Mouse (Mus musculus): ENCODE measurements around the gene Tcte1. TPM values are rescaled to one million over a fixed set of nuclear protein-coding genes. Genes with fewer than 3 reads are reported as not detected.
A peak's percentile ranks its signal among the peaks of the same experiment; 100 is the strongest.

The Tcte1 gene
- polyA plus RNA-seq, 1 experiment from 2014 or later = 0.80 TPM

GRCm38 (mm10) chr17:45582715-45583355 lies 59.6 kb downstream of the Tcte1 start:
- no peak overlapping the region for H3K4me3 ChIP-seq
- 0 out of 2 replicates have a peak, but pooled peaks cover 3% of the 10 kb centered on the region for H3K9me3 ChIP-seq
- H3K27ac ChIP-seq = no peak overlapping the region
- no peak for ATAC-seq (ENCODE audit: low FRiP score, low read depth)
- peaks cover 35% of the 10 kb centered on the region for H3K4me1 ChIP-seq
- no peak overlapping the region for H3K9ac ChIP-seq
- H3K4me2 ChIP-seq (replicated peaks) = no peak overlapping the region
- peaks cover 18% of the 10 kb centered on the region for H3K36me3 ChIP-seq
- WGBS = 70% methylated on average over 6 of the region's 6 CpGs
- H3K27me3 ChIP-seq = no peaks in the 10 kb centered on the region

GRCm38 (mm10) chr17:45584096-45584896 lies 61.1 kb downstream of the Tcte1 start:
- no peaks in the 10 kb centered on the region for H3K27me3 ChIP-seq
- H3K9ac ChIP-seq = no peak overlapping the region
- peaks cover 35% of the 10 kb centered on the region for H3K4me1 ChIP-seq
- H3K36me3 ChIP-seq = peaks cover 32% of the 10 kb centered on the region
- 0 out of 2 replicates have a peak, but pooled peaks cover 3% of the 10 kb centered on the region for H3K9me3 ChIP-seq
- no peak overlapping the region for H3K4me3 ChIP-seq
- ATAC-seq (ENCODE audit: low FRiP score, low read depth) = peak; percentile 62
- 36% methylated on average over 12 of the region's 12 CpGs for WGBS
- peak overlapping the region; percentile 74 for H3K27ac ChIP-seq
- peak overlapping the region; percentile 21 for H3K4me2 ChIP-seq (replicated peaks)

- no peaks in the 10 kb centered on the region for H3K27me3 ChIP-seq
- no peak overlapping the region for H3K4me3 ChIP-seq
- 0 out of 2 replicates have a peak overlapping the region, but pooled peaks have one; percentile 45 for H3K9ac ChIP-seq
- H3K9me3 ChIP-seq = 0 out of 2 replicates have a peak, but pooled peaks cover 3% of the 10 kb centered on the region
- WGBS = 22% methylated on average over 14 of the region's 14 CpGs
- peaks cover 35% of the 10 kb centered on the region for H3K4me1 ChIP-seq
- H3K36me3 ChIP-seq = peaks cover 38% of the 10 kb centered on the region
- H3K4me2 ChIP-seq (replicated peaks) = peak overlapping the region; percentile 21
- peak overlapping the region; percentile 74 for H3K27ac ChIP-seq
- peak; percentile 46 for ATAC-seq (ENCODE audit: low FRiP score, low read depth)
Measured at GRCm38 (mm10) chr17:45584939-45585678, 61.9 kb downstream of the Tcte1 start.

GRCm38 (mm10) chr17:45585725-45586448 lies 62.7 kb downstream of the Tcte1 start:
- Histone ChIP-seq H3K4me1 (peaks cover 41% of the 10 kb centered on the region), H3K27ac (peak overlapping the region; percentile 74; the same call in 1 of the 2 replicates), H3K4me3 (no peak overlapping the region), H3K9me3 (0 out of 2 replicates have a peak, but pooled peaks cover 3% of the 10 kb centered on the region), H3K4me2 (replicated peaks) (no peak overlapping the region), H3K36me3 (peaks cover 38% of the 10 kb centered on the region), H3K27me3 (no peaks in the 10 kb centered on the region), H3K9ac (0 out of 2 replicates have a peak overlapping the region, but pooled peaks have one; percentile 45)
- WGBS = 74% methylated on average over 23 of the region's 23 CpGs
- ATAC-seq (ENCODE audit: low FRiP score, low read depth) = no peak

GRCm38 (mm10) chr17:45586449-45586837 lies 63.2 kb downstream of the Tcte1 start:
- 0 out of 2 replicates have a peak, but pooled peaks cover 3% of the 10 kb centered on the region for H3K9me3 ChIP-seq
- H3K4me3 ChIP-seq = no peak overlapping the region
- WGBS = over 99% methylated on average over 3 of the region's 3 CpGs
- H3K9ac ChIP-seq = no peak overlapping the region
- no peaks in the 10 kb centered on the region for H3K27me3 ChIP-seq
- no peak overlapping the region for H3K4me2 ChIP-seq (replicated peaks)
- 0 out of 2 replicates have a peak overlapping the region, but pooled peaks have one; percentile 74 for H3K27ac ChIP-seq
- no peak for ATAC-seq (ENCODE audit: low FRiP score, low read depth)
- H3K4me1 ChIP-seq = peaks cover 41% of the 10 kb centered on the region
- H3K36me3 ChIP-seq = peaks cover 38% of the 10 kb centered on the region

- H3K27ac ChIP-seq = no peak overlapping the region
- 0 out of 2 replicates have a peak, but pooled peaks cover 3% of the 10 kb centered on the region for H3K9me3 ChIP-seq
- H3K4me3 ChIP-seq = no peak overlapping the region
- peaks cover 38% of the 10 kb centered on the region for H3K36me3 ChIP-seq
- no peak for ATAC-seq (ENCODE audit: low FRiP score, low read depth)
- H3K9ac ChIP-seq = no peak overlapping the region
- H3K4me2 ChIP-seq (replicated peaks) = no peak overlapping the region
- whole genome bisulfite sequencing = 89% methylated on average over 7 of the region's 7 CpGs
- no peaks in the 10 kb centered on the region for H3K27me3 ChIP-seq
- peaks cover 57% of the 10 kb centered on the region for H3K4me1 ChIP-seq
Measured at GRCm38 (mm10) chr17:45588370-45588769, 65.1 kb downstream of the Tcte1 start.

- 0 out of 2 replicates have a peak, but pooled peaks cover 3% of the 10 kb centered on the region for H3K9me3 ChIP-seq
- peaks cover 7% of the 10 kb centered on the region for H3K27me3 ChIP-seq
- no peak overlapping the region for H3K4me2 ChIP-seq (replicated peaks)
- H3K36me3 ChIP-seq = peaks cover 38% of the 10 kb centered on the region
- no peak overlapping the region for H3K4me3 ChIP-seq
- no peak overlapping the region for H3K27ac ChIP-seq
- no peak overlapping the region for H3K9ac ChIP-seq
- ATAC-seq (ENCODE audit: low FRiP score, low read depth) = no peak
- WGBS = 92% methylated on average over 7 of the region's 7 CpGs
- peaks cover 60% of the 10 kb centered on the region for H3K4me1 ChIP-seq
Measured at GRCm38 (mm10) chr17:45589236-45589635, 66.0 kb downstream of the Tcte1 start.

- Histone ChIP-seq H3K4me1 (peaks cover 60% of the 10 kb centered on the region), H3K9ac (no peak overlapping the region), H3K36me3 (peaks cover 38% of the 10 kb centered on the region), H3K27me3 (peaks cover 13% of the 10 kb centered on the region), H3K4me2 (replicated peaks) (no peak overlapping the region), H3K4me3 (no peak overlapping the region), H3K27ac (no peak overlapping the region), H3K9me3 (0 out of 2 replicates have a peak, but pooled peaks cover 3% of the 10 kb centered on the region)
- ATAC-seq (ENCODE audit: low FRiP score, low read depth) = no peak
- 91% methylated on average over 8 of the region's 8 CpGs for WGBS
Measured at GRCm38 (mm10) chr17:45589844-45590243, 66.6 kb downstream of the Tcte1 start.

- WGBS = 61% methylated on average over 6 of the region's 6 CpGs
- no peak overlapping the region for H3K27ac ChIP-seq
Measured at GRCm38 (mm10) chr17:45590410-45590809, 67.2 kb downstream of the Tcte1 start.

GRCm38 (mm10) chr17:45591701-45592605 lies 68.7 kb downstream of the Tcte1 start:
- WGBS = 44% methylated on average over 16 of the region's 16 CpGs
- H3K4me2 ChIP-seq (replicated peaks) = peak overlapping the region; percentile 99
- H3K27me3 ChIP-seq = peaks cover 24% of the 10 kb centered on the region
- H3K27ac ChIP-seq = peak overlapping the region; percentile 6; the same call in 1 of the 2 replicates
- peaks cover 29% of the 10 kb centered on the region for H3K36me3 ChIP-seq
- H3K9ac ChIP-seq = peak overlapping the region; percentile 51
- peak overlapping the region; percentile 8; the same call in 1 of the 2 replicates for H3K4me3 ChIP-seq
- no peak for ATAC-seq (ENCODE audit: low FRiP score, low read depth)
- no peaks in the 10 kb centered on the region for H3K9me3 ChIP-seq
- H3K4me1 ChIP-seq = peaks cover 64% of the 10 kb centered on the region

More at GRCm38 (mm10) chr17:45590410-45590809, 67.2 kb downstream of the Tcte1 start:
- H3K4me2 ChIP-seq (replicated peaks) = no peak overlapping the region
- no peak for ATAC-seq (ENCODE audit: low FRiP score, low read depth)
- H3K27me3 ChIP-seq = peaks cover 16% of the 10 kb centered on the region
- no peak overlapping the region for H3K9ac ChIP-seq
- peaks cover 58% of the 10 kb centered on the region for H3K4me1 ChIP-seq
- H3K4me3 ChIP-seq = no peak overlapping the region
- 0 out of 2 replicates have a peak, but pooled peaks cover 3% of the 10 kb centered on the region for H3K9me3 ChIP-seq
- peaks cover 38% of the 10 kb centered on the region for H3K36me3 ChIP-seq

Data from limb, embryonic 13.5 days (tissue).